Mouse (Mus musculus) cerebellum, adult 8-10 months (tissue): ENCODE results near the gene Atad3a.
"Not testable (repeated sequence)": the region's sequence is repeated elsewhere in the genome, so short reads cannot be mapped to it uniquely, and the experiment has no call there.

Experiments
- DNase-seq: peaks from one replicate; pipeline ENCODE4 v3.0.0; 2022

Gene Atad3a

DNA sequence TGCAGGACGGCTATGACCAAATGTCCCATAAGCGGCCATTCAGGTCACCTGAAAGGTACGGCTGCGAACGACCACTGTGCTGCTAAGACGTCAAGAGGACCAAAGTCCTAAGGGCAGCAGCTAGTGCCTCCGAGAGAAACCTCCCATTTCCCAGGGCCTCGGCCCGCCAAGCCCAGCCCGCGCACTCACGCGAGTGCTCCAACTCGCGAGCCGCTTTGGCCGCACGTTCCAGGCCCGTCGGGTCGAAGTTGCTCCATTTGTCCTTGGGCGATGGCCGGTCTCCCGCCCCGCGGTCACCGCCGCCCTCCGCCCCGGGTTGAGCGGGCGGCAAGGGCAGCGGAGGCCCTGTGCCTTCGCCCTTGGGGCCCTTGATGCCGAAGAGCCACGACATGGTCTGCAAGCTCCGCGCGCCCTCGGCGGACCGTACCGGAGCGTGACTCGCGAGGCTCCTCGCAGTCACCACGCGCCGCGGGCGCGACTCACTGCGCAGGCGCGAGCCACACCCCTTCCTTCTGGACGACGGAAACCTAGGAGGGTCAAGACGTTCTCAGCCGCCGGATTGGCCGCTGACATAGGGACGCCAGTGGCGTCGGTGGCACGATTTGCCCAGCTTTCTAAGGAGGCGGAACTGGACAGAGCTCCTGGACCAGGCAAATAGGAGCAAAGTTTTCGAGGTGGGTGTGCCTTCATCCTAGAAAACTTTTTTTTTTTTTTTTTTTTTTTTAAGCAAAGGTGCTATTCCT is at the start of gene Atad3a:
Atad3a (minus strand) TSS at position 481 of the 743 bp plus-strand sequence.
- DNase-seq: peak; percentile 97

GRCm38 (mm10) chr4:155807841-155808240 is 46.9 kb upstream of the Atad3a start:
- no peak for DNase-seq

DNA sequence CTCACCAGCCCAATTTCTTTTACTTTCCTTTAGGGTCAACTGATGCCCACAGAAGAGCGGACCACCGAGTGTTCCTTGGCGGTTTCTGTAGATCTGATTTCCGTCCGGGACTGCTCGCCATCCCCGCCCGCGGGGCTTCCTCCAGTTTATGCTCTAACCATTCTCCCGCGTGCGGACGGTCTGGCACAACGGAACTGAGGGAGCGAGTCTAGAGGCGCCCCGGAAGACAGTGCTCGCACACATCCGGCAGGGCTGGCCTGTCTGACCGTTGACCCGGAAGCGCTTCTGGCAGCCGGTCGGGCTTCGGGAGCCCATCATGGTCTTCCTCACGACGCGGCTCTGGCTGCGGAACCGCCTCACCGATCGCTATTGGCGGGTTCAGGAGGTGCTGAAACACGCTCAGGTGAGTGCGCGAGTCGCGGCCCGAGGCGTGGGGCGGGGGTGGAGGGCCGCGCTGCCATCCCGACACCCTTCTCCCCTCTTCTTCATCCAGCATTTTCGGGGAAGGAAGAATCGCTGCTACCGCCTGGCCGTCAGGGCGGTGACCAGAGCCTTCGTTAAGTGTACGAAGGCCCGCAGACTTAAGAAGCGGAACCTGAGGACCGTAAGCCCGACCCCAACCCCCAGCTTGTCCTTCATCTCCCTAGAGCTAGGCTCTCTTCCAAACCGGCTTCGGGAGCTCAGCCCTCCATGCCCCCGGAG is 42.6 kb upstream of the Atad3a start:
- DNase-seq: peak; percentile 97

- no peak for DNase-seq
Measured at GRCm38 (mm10) chr4:155802741-155803339, 41.9 kb upstream of the Atad3a start, which contains the start of gene Mrpl20. Gene Mrpl20, plus strand, starts transcription at chr4:155802878.

GRCm38 (mm10) chr4:155802075-155802474 is 41.2 kb upstream of the Atad3a start:
- DNase-seq: no peak

GRCm38 (mm10) chr4:155793730-155794129 is 32.8 kb upstream of the Atad3a start:
- DNase-seq: no peak

DNA sequence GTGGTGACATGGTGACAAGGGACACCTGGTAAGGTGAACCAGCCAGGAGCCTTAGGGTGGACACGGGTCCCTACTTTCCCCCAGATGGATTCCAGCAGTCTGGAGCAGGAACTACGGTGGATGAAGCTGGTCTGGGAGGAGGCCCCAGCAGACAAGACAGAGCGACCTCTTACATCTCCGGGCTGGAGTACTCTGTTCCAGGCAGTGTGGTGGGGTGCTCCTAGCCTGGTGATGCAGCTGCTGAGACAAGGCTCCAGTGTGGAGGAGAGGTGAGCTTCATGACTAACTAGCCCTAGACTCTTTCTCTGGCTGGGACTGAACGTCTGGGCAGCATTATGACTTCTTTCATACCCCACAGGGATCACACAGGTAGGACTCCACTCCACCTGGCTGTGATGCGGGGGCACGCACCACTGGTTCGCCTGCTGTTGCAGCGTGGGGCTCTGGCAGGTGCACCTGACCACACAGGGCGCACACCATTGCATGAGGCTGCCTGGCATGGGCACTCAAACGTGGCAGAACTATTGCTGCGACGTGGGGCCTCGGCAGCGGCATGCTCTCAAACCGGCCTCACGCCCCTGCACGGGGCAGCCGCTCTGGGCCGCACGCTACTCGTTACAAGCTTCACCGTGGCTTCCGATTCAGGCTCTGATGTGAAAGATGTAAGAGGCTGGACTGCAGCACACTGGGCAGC is 30.5 kb upstream of the Atad3a start:
- no peak for DNase-seq

GRCm38 (mm10) chr4:155790650-155791161 is 29.8 kb upstream of the Atad3a start:
- DNase-seq: no peak

GRCm38 (mm10) chr4:155790021-155790489 is 29.2 kb upstream of the Atad3a start, which contains the start of gene Ankrd65:
Gene Ankrd65, plus strand, starts transcription at chr4:155790439.
- no peak for DNase-seq

DNA sequence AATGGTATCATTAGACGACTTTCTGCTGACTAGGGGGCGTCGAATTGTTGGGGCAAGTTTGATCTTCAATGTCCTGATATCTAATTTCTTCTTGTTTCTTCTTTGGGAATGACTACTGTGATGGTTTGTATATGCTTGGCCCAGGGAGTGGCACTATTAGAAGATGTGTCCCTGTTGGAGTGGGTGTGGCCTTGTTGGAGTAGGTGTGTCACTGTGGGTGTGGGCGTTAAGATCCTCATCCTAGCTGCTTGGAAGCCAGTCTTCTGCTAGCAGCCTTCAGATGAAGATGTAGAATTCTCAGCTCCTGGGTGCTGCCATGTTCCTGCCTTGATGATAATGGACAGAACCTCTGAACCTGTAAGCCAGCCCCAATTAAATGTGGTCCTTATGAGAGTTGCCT is 27.9 kb upstream of the Atad3a start:
- DNase-seq: not testable (repeated sequence)

DNA sequence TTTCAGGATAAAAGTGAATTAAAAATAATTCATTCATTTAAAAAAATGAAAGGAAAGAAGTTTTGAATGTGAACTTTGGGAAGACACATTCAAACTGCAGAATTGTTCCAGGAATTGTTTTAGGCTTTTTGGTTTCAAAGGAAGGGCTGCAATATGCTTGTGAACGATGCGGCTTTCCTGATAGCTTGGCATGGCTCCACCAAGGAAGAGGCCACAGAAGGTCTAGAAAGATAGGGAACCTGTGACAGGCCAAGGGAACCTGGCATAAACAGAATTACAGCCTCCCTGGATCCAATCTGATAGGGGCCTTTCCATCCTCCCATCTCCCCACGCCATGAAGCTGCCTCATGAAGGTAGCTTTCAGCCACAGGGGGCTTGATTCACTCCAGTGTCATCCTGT is 27.4 kb upstream of the Atad3a start:
- DNase-seq: no peak

- DNase-seq: no peak
Measured at GRCm38 (mm10) chr4:155785819-155786218, 24.9 kb upstream of the Atad3a start, which contains the start of gene Tmem88b. Gene Tmem88b, minus strand, starts transcription at chr4:155785874.

DNA sequence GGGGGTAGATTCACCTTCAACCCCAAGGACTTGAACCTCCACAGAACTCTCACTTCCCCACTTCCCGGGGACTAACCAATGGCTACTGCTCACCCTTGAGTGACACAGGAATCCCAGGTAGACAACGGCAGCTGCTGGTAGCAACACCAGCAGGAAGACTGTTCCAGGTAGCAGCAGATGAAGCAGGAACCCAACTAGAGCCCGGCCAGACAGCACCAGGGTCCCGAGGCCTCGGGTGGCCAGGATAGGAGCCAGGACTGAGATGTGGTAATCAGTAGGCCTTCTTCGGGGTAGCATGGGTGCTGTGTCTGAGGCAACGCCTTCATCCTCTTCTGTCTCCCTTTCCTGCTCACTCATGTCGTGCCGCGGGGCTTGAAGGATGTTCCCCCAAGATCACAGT is 24.4 kb upstream of the Atad3a start:
- DNase-seq: no peak

DNA sequence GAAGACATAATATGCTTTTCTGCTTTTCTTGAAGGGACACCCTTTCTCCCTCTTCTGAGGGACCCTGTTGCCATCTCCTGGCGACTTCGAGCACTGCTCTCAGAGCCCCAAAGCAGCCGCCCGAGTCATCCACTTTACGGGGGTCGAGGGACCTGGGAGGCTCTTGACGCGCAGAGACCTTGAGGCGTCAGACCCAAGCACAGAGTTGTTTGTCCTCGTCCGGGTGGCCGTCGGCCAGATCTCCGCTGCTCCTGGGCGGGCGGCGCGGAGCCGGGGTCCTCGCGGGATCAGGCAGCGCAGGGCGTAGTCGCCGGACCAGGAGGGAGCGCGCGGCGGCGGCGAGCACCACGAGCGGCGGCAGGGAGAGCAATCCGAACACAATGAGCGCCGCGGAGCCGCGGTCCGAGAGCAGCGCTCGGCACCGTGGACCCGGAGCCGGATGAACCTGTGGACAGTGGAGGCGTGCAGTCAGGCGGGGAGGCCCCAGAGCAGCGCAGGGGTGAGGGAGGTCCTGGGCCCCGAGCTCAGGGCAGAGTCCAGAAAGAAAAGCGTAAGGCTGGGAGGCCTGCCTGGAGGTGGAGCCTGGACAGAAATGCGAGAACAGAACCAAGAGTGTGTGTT is 23.3 kb upstream of the Atad3a start:
- peak; percentile 79 for DNase-seq

DNA sequence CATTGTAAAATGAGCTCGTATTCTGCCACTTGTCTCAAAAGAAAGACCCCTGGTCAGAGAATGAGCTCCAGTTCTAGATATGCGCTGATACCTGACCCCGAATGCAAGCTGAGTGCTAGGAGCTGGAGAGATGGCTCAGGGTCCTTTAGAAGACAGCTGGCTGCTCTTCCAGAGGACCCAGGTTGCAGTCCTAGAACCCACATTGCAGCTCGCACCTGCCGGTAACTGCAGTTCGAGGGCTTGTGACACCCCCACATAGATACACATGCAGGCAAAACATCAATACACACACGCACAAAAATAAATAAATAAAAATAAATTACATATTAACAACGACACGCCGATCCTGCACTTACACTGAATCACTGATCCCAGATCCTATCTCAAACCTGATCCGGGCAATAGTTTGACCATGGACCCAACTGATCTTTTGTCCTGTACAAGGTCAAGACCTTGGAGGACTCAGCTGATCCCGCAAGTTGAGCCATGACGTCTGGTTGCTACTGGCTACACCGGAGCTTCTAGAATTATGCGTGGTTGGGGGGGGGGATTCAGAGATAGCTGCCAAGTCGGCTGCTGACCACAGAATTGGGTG is 22.7 kb upstream of the Atad3a start:
- peak; percentile 39 for DNase-seq

GRCm38 (mm10) chr4:155780895-155781294 is 20.0 kb upstream of the Atad3a start:
- no peak for DNase-seq

- DNase-seq: no peak
Measured at GRCm38 (mm10) chr4:155779498-155779897, 18.6 kb upstream of the Atad3a start.

DNA sequence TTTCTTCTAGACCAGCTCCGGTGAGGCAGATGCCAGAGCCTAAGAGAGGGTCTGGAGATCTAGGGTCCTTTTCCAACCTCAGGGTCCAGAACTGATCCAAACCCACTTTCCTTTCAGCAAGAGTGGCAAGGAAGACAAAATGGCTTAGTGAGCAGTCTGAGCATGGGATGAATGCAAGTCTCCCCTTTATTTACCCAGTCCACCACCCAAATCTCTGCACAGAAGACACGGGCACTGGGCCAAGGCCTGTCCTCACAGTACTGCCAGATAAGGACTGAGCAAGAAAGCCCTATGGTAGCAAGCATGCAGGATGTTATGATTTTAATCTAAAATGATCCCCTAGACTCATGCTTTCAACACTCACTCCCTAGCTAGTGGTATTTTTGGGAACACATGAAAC is 16.9 kb upstream of the Atad3a start:
- no peak for DNase-seq

GRCm38 (mm10) chr4:155776704-155777335 is 15.9 kb upstream of the Atad3a start:
- no peak for DNase-seq

GRCm38 (mm10) chr4:155775855-155776254 is 15.0 kb upstream of the Atad3a start:
- peak; percentile 69 for DNase-seq
